Mouse (Mus musculus): Measurements from ENCODE around the gene Sh2d3c.

Gene Sh2d3c

DNA sequence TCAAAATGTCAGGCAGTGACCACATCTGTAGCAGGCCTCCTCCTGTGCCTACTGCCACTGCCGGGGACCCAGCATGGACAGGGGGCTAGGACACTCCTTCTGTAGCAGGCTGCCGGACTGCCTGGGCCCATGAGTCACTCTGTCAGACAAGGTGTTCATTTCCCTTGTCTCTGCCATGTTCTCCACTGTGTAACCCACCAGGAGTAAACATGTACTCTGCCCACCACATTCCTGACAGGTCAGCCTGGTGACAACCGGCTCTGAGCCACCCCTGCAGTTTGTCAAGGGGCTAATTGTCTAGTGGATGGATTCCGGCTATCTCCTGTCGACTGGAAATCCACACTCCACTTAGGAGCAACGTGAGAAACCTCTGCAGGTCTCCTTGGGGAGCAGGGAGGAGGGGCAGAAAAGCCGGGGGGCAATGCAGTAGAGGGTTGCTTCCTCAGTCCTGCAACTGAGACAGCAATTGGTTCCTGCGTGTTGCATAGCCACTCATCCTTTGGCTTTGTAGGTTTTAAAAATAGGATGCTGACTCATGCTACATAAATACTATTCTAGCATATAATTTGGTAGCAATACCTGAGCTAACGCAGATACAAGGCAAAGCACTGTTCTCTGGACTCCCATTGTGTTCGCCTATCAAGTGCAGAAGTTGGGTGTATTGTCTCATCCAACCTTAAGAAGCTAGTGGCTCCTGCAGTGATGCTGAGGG lies 77.6 kb downstream of the Sh2d3c start:
- no peak for DNase-seq
